Mouse (Mus musculus): ENCODE measurements at regions not wholly inside any gene's neighbourhood (a gene's known extent, or its start where the extent isn't known, plus 50 kb on each side); places are given as distances from the start of the nearest gene placed in this dataset.

GRCm38 (mm10) chr13:101249369-101249768 is 416.1 kb upstream of the Slc30a5 start:
- no peak for ATAC-seq (ENCODE audit: low read depth)
- Histone ChIP-seq H3K36me3 (ENCODE audit: control insufficient read depth, insufficient read depth, low read length) (no peaks in the 10 kb centered on the region), H3K27me3 (ENCODE audit: control insufficient read depth, insufficient read depth, low read length) (no peaks in the 10 kb centered on the region), H3K27ac (ENCODE audit: low read depth, low read length) (no peak overlapping the region), H3K4me2 (ENCODE audit: low read depth, low read length) (no peak overlapping the region), H3K4me1 (ENCODE audit: control insufficient read depth, insufficient read depth, low read length) (no peaks in the 10 kb centered on the region), H3K4me3 (ENCODE audit: low read depth, low read length) (no peak overlapping the region), H3K9me3 (ENCODE audit: control insufficient read depth, low read length) (no peaks in the 10 kb centered on the region), H3K9ac (replicated peaks; ENCODE audit: low read depth, low read length) (no peak overlapping the region)
- WGBS = 90% methylated on average over 5 of the region's 5 CpGs

GRCm38 (mm10) chr13:101244326-101244725 is 411.1 kb upstream of the Slc30a5 start:
- 91% methylated on average over 3 of the region's 3 CpGs for WGBS
- Histone ChIP-seq H3K9ac (replicated peaks; ENCODE audit: low read depth, low read length) (no peak overlapping the region), H3K4me2 (ENCODE audit: low read depth, low read length) (no peak overlapping the region), H3K4me1 (ENCODE audit: control insufficient read depth, insufficient read depth, low read length) (no peaks in the 10 kb centered on the region), H3K27ac (ENCODE audit: low read depth, low read length) (no peak overlapping the region), H3K36me3 (ENCODE audit: control insufficient read depth, insufficient read depth, low read length) (no peaks in the 10 kb centered on the region), H3K27me3 (ENCODE audit: control insufficient read depth, insufficient read depth, low read length) (no peaks in the 10 kb centered on the region), H3K4me3 (ENCODE audit: low read depth, low read length) (no peak overlapping the region), H3K9me3 (ENCODE audit: control insufficient read depth, low read length) (no peaks in the 10 kb centered on the region)
- ATAC-seq (ENCODE audit: low read depth) = no peak

- H3K9me3 ChIP-seq (ENCODE audit: control insufficient read depth, low read length) = no peaks in the 10 kb centered on the region
- H3K4me3 ChIP-seq (ENCODE audit: low read depth, low read length) = no peak overlapping the region
- H3K4me1 ChIP-seq (ENCODE audit: control insufficient read depth, insufficient read depth, low read length) = peaks cover 7% of the 10 kb centered on the region
- H3K27ac ChIP-seq (ENCODE audit: low read depth, low read length) = no peak overlapping the region
- no peaks in the 10 kb centered on the region for H3K27me3 ChIP-seq (ENCODE audit: control insufficient read depth, insufficient read depth, low read length)
- H3K4me2 ChIP-seq (ENCODE audit: low read depth, low read length) = no peak overlapping the region
- no peak overlapping the region for H3K9ac ChIP-seq (replicated peaks; ENCODE audit: low read depth, low read length)
- no peaks in the 10 kb centered on the region for H3K36me3 ChIP-seq (ENCODE audit: control insufficient read depth, insufficient read depth, low read length)
- no peak for ATAC-seq (ENCODE audit: low read depth)
Observed at GRCm38 (mm10) chr13:101238860-101239259, 405.6 kb upstream of the Slc30a5 start.

- no peak overlapping the region for H3K27ac ChIP-seq (ENCODE audit: low read depth, low read length)
- H3K36me3 ChIP-seq (ENCODE audit: control insufficient read depth, insufficient read depth, low read length) = no peaks in the 10 kb centered on the region
- H3K9ac ChIP-seq (replicated peaks; ENCODE audit: low read depth, low read length) = no peak overlapping the region
- no peak overlapping the region for H3K4me2 ChIP-seq (ENCODE audit: low read depth, low read length)
- H3K9me3 ChIP-seq (ENCODE audit: control insufficient read depth, low read length) = no peaks in the 10 kb centered on the region
- 76% methylated on average over 10 of the region's 10 CpGs for WGBS
- no peaks in the 10 kb centered on the region for H3K27me3 ChIP-seq (ENCODE audit: control insufficient read depth, insufficient read depth, low read length)
- ATAC-seq (ENCODE audit: low read depth) = no peak
- H3K4me3 ChIP-seq (ENCODE audit: low read depth, low read length) = no peak overlapping the region
- peaks cover 19% of the 10 kb centered on the region for H3K4me1 ChIP-seq (ENCODE audit: control insufficient read depth, insufficient read depth, low read length)
Observed at GRCm38 (mm10) chr13:101237035-101237434, 403.8 kb upstream of the Slc30a5 start.

GRCm38 (mm10) chr13:101235846-101236245 is 402.6 kb upstream of the Slc30a5 start:
- H3K27ac ChIP-seq (ENCODE audit: low read depth, low read length) = no peak overlapping the region
- no peaks in the 10 kb centered on the region for H3K9me3 ChIP-seq (ENCODE audit: control insufficient read depth, low read length)
- H3K4me1 ChIP-seq (ENCODE audit: control insufficient read depth, insufficient read depth, low read length) = peaks cover 19% of the 10 kb centered on the region
- no peak overlapping the region for H3K4me3 ChIP-seq (ENCODE audit: low read depth, low read length)
- H3K27me3 ChIP-seq (ENCODE audit: control insufficient read depth, insufficient read depth, low read length) = no peaks in the 10 kb centered on the region
- no peaks in the 10 kb centered on the region for H3K36me3 ChIP-seq (ENCODE audit: control insufficient read depth, insufficient read depth, low read length)
- no peak overlapping the region for H3K9ac ChIP-seq (replicated peaks; ENCODE audit: low read depth, low read length)
- WGBS = 97% methylated on average over 4 of the region's 4 CpGs
- ATAC-seq (ENCODE audit: low read depth) = no peak
- no peak overlapping the region for H3K4me2 ChIP-seq (ENCODE audit: low read depth, low read length)

GRCm38 (mm10) chr13:101235110-101235509 is 401.9 kb upstream of the Slc30a5 start:
- no peaks in the 10 kb centered on the region for H3K36me3 ChIP-seq (ENCODE audit: control insufficient read depth, insufficient read depth, low read length)
- H3K9me3 ChIP-seq (ENCODE audit: control insufficient read depth, low read length) = no peaks in the 10 kb centered on the region
- no peak overlapping the region for H3K27ac ChIP-seq (ENCODE audit: low read depth, low read length)
- peaks cover 19% of the 10 kb centered on the region for H3K4me1 ChIP-seq (ENCODE audit: control insufficient read depth, insufficient read depth, low read length)
- H3K27me3 ChIP-seq (ENCODE audit: control insufficient read depth, insufficient read depth, low read length) = no peaks in the 10 kb centered on the region
- ATAC-seq (ENCODE audit: low read depth) = no peak
- no peak overlapping the region for H3K4me3 ChIP-seq (ENCODE audit: low read depth, low read length)
- H3K9ac ChIP-seq (replicated peaks; ENCODE audit: low read depth, low read length) = no peak overlapping the region
- no peak overlapping the region for H3K4me2 ChIP-seq (ENCODE audit: low read depth, low read length)
- 11% methylated on average over 3 of the region's 3 CpGs for WGBS

- Histone ChIP-seq H3K4me1 (ENCODE audit: control insufficient read depth, insufficient read depth, low read length) (peaks cover 19% of the 10 kb centered on the region), H3K9ac (replicated peaks; ENCODE audit: low read depth, low read length) (no peak overlapping the region), H3K36me3 (ENCODE audit: control insufficient read depth, insufficient read depth, low read length) (no peaks in the 10 kb centered on the region), H3K9me3 (ENCODE audit: control insufficient read depth, low read length) (no peaks in the 10 kb centered on the region), H3K27ac (ENCODE audit: low read depth, low read length) (peak overlapping the region; percentile 63; the same call in 1 of the 2 replicates), H3K27me3 (ENCODE audit: control insufficient read depth, insufficient read depth, low read length) (no peaks in the 10 kb centered on the region), H3K4me2 (ENCODE audit: low read depth, low read length) (peak overlapping the region; percentile 45), H3K4me3 (ENCODE audit: low read depth, low read length) (0 out of 2 replicates have a peak overlapping the region, but pooled peaks have one; percentile 4)
- no peak for ATAC-seq (ENCODE audit: low read depth)
- WGBS = 56% methylated on average over 10 of the region's 10 CpGs
Observed at GRCm38 (mm10) chr13:101234550-101234949, 401.3 kb upstream of the Slc30a5 start.

- H3K9ac ChIP-seq (replicated peaks; ENCODE audit: low read depth, low read length) = no peak overlapping the region
- H3K36me3 ChIP-seq (ENCODE audit: control insufficient read depth, insufficient read depth, low read length) = no peaks in the 10 kb centered on the region
- H3K9me3 ChIP-seq (ENCODE audit: control insufficient read depth, low read length) = no peaks in the 10 kb centered on the region
- peak; percentile 79 for ATAC-seq (ENCODE audit: low read depth)
- peak overlapping the region; percentile 63 for H3K27ac ChIP-seq (ENCODE audit: low read depth, low read length)
- H3K4me2 ChIP-seq (ENCODE audit: low read depth, low read length) = peak overlapping the region; percentile 45
- H3K4me1 ChIP-seq (ENCODE audit: control insufficient read depth, insufficient read depth, low read length) = peaks cover 19% of the 10 kb centered on the region
- H3K27me3 ChIP-seq (ENCODE audit: control insufficient read depth, insufficient read depth, low read length) = no peaks in the 10 kb centered on the region
- H3K4me3 ChIP-seq (ENCODE audit: low read depth, low read length) = peak overlapping the region; percentile 4; the same call in 1 of the 2 replicates
- 20% methylated on average over 5 of the region's 5 CpGs for WGBS
Observed at GRCm38 (mm10) chr13:101233843-101234281, 400.6 kb upstream of the Slc30a5 start.

GRCm38 (mm10) chr13:101233181-101233842 is 400.1 kb upstream of the Slc30a5 start:
- H3K36me3 ChIP-seq (ENCODE audit: control insufficient read depth, insufficient read depth, low read length) = no peaks in the 10 kb centered on the region
- H3K9me3 ChIP-seq (ENCODE audit: control insufficient read depth, low read length) = no peaks in the 10 kb centered on the region
- H3K4me3 ChIP-seq (ENCODE audit: low read depth, low read length) = no peak overlapping the region
- peak overlapping the region; percentile 66 for H3K27ac ChIP-seq (ENCODE audit: low read depth, low read length)
- H3K9ac ChIP-seq (replicated peaks; ENCODE audit: low read depth, low read length) = no peak overlapping the region
- peak; percentile 92 for ATAC-seq (ENCODE audit: low read depth)
- no peaks in the 10 kb centered on the region for H3K27me3 ChIP-seq (ENCODE audit: control insufficient read depth, insufficient read depth, low read length)
- H3K4me1 ChIP-seq (ENCODE audit: control insufficient read depth, insufficient read depth, low read length) = peaks cover 19% of the 10 kb centered on the region
- WGBS = 15% methylated on average over 8 of the region's 8 CpGs
- no peak overlapping the region for H3K4me2 ChIP-seq (ENCODE audit: low read depth, low read length)
